Mouse (Mus musculus): ENCODE data around the gene Bcas3. TPM values are rescaled to one million over a fixed set of nuclear protein-coding genes. Genes with fewer than 3 reads are reported as not detected.

The Bcas3 gene
- polyA plus RNA-seq, 2 experiments, result 22.2 to 28.2 TPM

DNA sequence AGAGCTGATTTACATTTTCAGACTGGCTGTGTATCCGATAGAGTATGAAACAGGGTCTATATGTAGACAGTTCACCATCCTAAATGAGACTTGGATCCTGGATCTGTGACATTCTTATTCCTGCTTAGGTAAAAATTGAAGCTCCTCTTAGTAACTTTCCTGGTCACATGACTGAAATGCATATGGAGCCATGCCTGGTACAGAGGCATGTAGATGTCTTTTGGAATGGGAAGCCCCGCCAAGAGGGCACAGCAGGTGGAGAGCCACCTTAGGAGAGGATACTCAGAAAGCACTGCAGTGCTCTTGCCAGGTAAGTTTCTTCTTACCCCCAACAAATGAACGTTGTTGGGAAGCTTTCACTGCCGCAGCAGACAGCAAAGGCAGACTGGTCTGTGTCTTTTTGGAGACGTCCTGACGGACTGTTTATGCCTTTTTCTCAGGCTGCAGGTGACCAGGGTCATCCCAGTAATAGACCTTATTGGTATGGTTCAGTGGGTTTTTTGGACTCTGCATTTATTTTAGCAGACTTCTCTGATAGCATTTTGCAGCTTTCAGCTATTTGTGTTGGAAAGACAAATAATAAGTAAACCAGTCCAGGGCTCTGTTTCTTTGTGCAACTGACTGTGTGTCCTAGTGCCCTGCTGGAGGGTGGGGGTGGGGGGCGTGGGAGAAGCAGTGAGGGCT, 292.3 kb downstream of the Bcas3 start:
- H3K36me3 ChIP-seq (ENCODE audit: control insufficient read depth, insufficient read depth, low read length), result no peaks in the 10 kb centered on the region
- H3K4me3 ChIP-seq (replicated peaks; ENCODE audit: low read length), result no peak overlapping the region
- no peak for ATAC-seq (ENCODE audit: low FRiP score, low read depth)
- no peaks in the 10 kb centered on the region for H3K27me3 ChIP-seq (ENCODE audit: control insufficient read depth, insufficient read depth, low read length)
- WGBS, result 79% methylated on average over 7 of the region's 7 CpGs
- H3K27ac ChIP-seq (replicated peaks; ENCODE audit: low read depth, low read length), result no peak overlapping the region
- H3K9me3 ChIP-seq (ENCODE audit: control insufficient read depth, low read length), result no peaks in the 10 kb centered on the region
- DNase-seq (ENCODE audit: low spot score), result no peak
- H3K4me2 ChIP-seq (replicated peaks; ENCODE audit: low read depth, low read length, severe bottlenecking), result no peak overlapping the region
- no peak overlapping the region for H3K9ac ChIP-seq (ENCODE audit: low read depth, low read length, severe bottlenecking)
- no peak for TF ChIP-seq POLR2A (IDR thresholded peaks at IDR 0.05; ENCODE audit: borderline replicate concordance, extremely low read depth, insufficient read depth, insufficient read length)
- H3K4me1 ChIP-seq (ENCODE audit: control insufficient read depth, insufficient read depth, low read length), result peaks cover 19% of the 10 kb centered on the region

DNA sequence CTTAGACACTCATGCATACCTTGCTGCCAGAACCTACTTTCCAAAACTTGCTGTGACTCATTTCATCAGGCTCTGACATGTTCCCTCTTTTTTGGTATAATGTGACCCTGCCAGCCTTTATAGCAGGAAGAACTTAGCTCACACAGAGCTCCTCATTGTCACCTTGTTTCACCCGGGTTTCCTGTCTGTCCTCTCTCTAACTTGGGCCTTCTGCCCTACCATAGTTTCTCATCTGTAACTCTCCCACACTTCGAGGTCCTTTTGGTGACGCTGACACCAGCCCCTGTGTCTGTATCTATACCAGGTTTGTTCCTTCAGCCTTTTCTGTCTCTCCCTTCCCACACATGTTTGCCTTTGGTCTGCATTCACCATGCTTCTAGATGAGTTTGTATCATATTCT, 295.9 kb downstream of the Bcas3 start:
- 63% methylated on average over 3 of the region's 3 CpGs for WGBS
- no peak overlapping the region for H3K4me2 ChIP-seq (replicated peaks; ENCODE audit: low read depth, low read length, severe bottlenecking)
- H3K9ac ChIP-seq (ENCODE audit: low read depth, low read length, severe bottlenecking), result no peak overlapping the region
- H3K4me1 ChIP-seq (ENCODE audit: control insufficient read depth, insufficient read depth, low read length), result peaks cover 9% of the 10 kb centered on the region
- DNase-seq (ENCODE audit: low spot score) (no peak), ATAC-seq (ENCODE audit: low FRiP score, low read depth) (no peak)
- no peaks in the 10 kb centered on the region for H3K9me3 ChIP-seq (ENCODE audit: control insufficient read depth, low read length)
- no peak overlapping the region for H3K27ac ChIP-seq (replicated peaks; ENCODE audit: low read depth, low read length)
- no peak for TF ChIP-seq POLR2A (IDR thresholded peaks at IDR 0.05; ENCODE audit: borderline replicate concordance, extremely low read depth, insufficient read depth, insufficient read length)
- H3K36me3 ChIP-seq (ENCODE audit: control insufficient read depth, insufficient read depth, low read length), result no peaks in the 10 kb centered on the region
- no peaks in the 10 kb centered on the region for H3K27me3 ChIP-seq (ENCODE audit: control insufficient read depth, insufficient read depth, low read length)
- no peak overlapping the region for H3K4me3 ChIP-seq (replicated peaks; ENCODE audit: low read length)

GRCm38 (mm10) chr11:85649373-85649772, 296.4 kb downstream of the Bcas3 start:
- Histone ChIP-seq H3K9me3 (ENCODE audit: control insufficient read depth, low read length) (no peaks in the 10 kb centered on the region), H3K4me3 (replicated peaks; ENCODE audit: low read length) (no peak overlapping the region), H3K36me3 (ENCODE audit: control insufficient read depth, insufficient read depth, low read length) (no peaks in the 10 kb centered on the region), H3K27ac (replicated peaks; ENCODE audit: low read depth, low read length) (no peak overlapping the region), H3K27me3 (ENCODE audit: control insufficient read depth, insufficient read depth, low read length) (no peaks in the 10 kb centered on the region), H3K4me2 (replicated peaks; ENCODE audit: low read depth, low read length, severe bottlenecking) (no peak overlapping the region), H3K9ac (ENCODE audit: low read depth, low read length, severe bottlenecking) (no peak overlapping the region), H3K4me1 (ENCODE audit: control insufficient read depth, insufficient read depth, low read length) (peaks cover 4% of the 10 kb centered on the region)
- TF ChIP-seq POLR2A (IDR thresholded peaks at IDR 0.05; ENCODE audit: borderline replicate concordance, extremely low read depth, insufficient read depth, insufficient read length), result no peak
- ATAC-seq (ENCODE audit: low FRiP score, low read depth) (no peak), DNase-seq (ENCODE audit: low spot score) (no peak)
- WGBS, result 79% methylated on average over 9 of the region's 9 CpGs

DNA sequence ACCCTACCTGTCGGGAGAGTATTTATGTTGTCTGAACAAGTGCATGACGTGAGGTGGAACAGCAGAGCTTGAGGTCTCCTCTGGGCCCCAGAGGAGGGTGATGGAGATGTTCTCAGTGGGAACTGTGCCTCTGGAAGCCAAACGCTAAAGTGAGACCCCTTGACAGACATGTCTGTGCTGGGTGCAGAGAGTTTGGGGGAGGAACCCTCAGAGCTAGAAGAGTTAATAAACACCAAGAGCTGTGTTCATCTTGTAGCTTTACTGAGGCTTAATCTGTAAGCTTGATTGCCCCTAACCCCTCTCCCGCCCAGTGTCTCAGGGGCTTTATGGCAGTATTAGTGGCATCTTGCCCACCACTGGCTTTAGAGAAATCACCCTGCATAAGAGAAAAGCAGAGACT, 304.5 kb downstream of the Bcas3 start:
- 62% methylated on average over 4 of the region's 4 CpGs for WGBS
- H3K27me3 ChIP-seq (ENCODE audit: control insufficient read depth, insufficient read depth, low read length), result no peaks in the 10 kb centered on the region

GRCm38 (mm10) chr11:85660304-85660703, 307.3 kb downstream of the Bcas3 start:
- no peak for TF ChIP-seq POLR2A (IDR thresholded peaks at IDR 0.05; ENCODE audit: borderline replicate concordance, extremely low read depth, insufficient read depth, insufficient read length)
- no peaks in the 10 kb centered on the region for H3K27me3 ChIP-seq (ENCODE audit: control insufficient read depth, insufficient read depth, low read length)
- no peaks in the 10 kb centered on the region for H3K36me3 ChIP-seq (ENCODE audit: control insufficient read depth, insufficient read depth, low read length)
- H3K9me3 ChIP-seq (ENCODE audit: control insufficient read depth, low read length), result no peaks in the 10 kb centered on the region
- no peak for DNase-seq (ENCODE audit: low spot score)
- 88% methylated on average over 4 of the region's 4 CpGs for WGBS
- no peak overlapping the region for H3K4me2 ChIP-seq (replicated peaks; ENCODE audit: low read depth, low read length, severe bottlenecking)
- no peak overlapping the region for H3K4me3 ChIP-seq (replicated peaks; ENCODE audit: low read length)
- ATAC-seq (ENCODE audit: low FRiP score, low read depth), result no peak
- no peak overlapping the region for H3K27ac ChIP-seq (replicated peaks; ENCODE audit: low read depth, low read length)
- no peak overlapping the region for H3K9ac ChIP-seq (ENCODE audit: low read depth, low read length, severe bottlenecking)
- H3K4me1 ChIP-seq (ENCODE audit: control insufficient read depth, insufficient read depth, low read length), result no peaks in the 10 kb centered on the region

More for the DNA sequence above, 304.5 kb downstream of the Bcas3 start:
- Histone ChIP-seq H3K9me3 (ENCODE audit: control insufficient read depth, low read length) (no peaks in the 10 kb centered on the region), H3K27ac (replicated peaks; ENCODE audit: low read depth, low read length) (no peak overlapping the region), H3K4me2 (replicated peaks; ENCODE audit: low read depth, low read length, severe bottlenecking) (no peak overlapping the region), H3K36me3 (ENCODE audit: control insufficient read depth, insufficient read depth, low read length) (no peaks in the 10 kb centered on the region), H3K4me3 (replicated peaks; ENCODE audit: low read length) (no peak overlapping the region), H3K9ac (ENCODE audit: low read depth, low read length, severe bottlenecking) (no peak overlapping the region), H3K4me1 (ENCODE audit: control insufficient read depth, insufficient read depth, low read length) (no peaks in the 10 kb centered on the region)
- DNase-seq (ENCODE audit: low spot score), result no peak
- no peak for ATAC-seq (ENCODE audit: low FRiP score, low read depth)
- no peak for TF ChIP-seq POLR2A (IDR thresholded peaks at IDR 0.05; ENCODE audit: borderline replicate concordance, extremely low read depth, insufficient read depth, insufficient read length)
